Mouse (Mus musculus) hindbrain, postnatal 0 days (tissue): Measurements from ENCODE around the gene Tubgcp6. TPM values are rescaled to one million over a fixed set of nuclear protein-coding genes. Genes with fewer than 3 reads are reported as not detected.

Source experiments
- ATAC-seq: fragments of 200-750 bp; cut with Nextera tagmentation; 2 replicates; pipeline ENCODE4 v1.8.0; 2017; ENCODE audit warnings: mild to moderate bottlenecking, moderate TSS enrichment, moderate library complexity
- DNase-seq: peaks from one replicate; pipeline ENCODE4 v3.0.0-alpha.2; 2015; ENCODE audit warnings: low spot score
- H3K27ac ChIP-seq: fragments of 300-500 bp; sonication (generic); 2 replicates; pipeline ENCODE4 v1.5.1; 2014; ENCODE audit warnings: mild to moderate bottlenecking
- H3K27me3 ChIP-seq: fragments of 300-500 bp; sonication (generic); 2 replicates; pipeline ENCODE4 v1.6.1; 2014; ENCODE audit warnings: low read length, mixed read lengths; ENCODE audit not compliant: insufficient read depth
- H3K36me3 ChIP-seq: fragments of 300-500 bp; sonication (generic); 2 replicates; pipeline ENCODE4 v1.6.1; 2014; ENCODE audit warnings: low read length, mixed read lengths; ENCODE audit not compliant: insufficient read depth
- H3K4me1 ChIP-seq: fragments of 300-500 bp; sonication (generic); 2 replicates; pipeline ENCODE4 v1.6.1; 2014; ENCODE audit warnings: antibody characterized with exemption, low read length, mixed read lengths; ENCODE audit not compliant: insufficient read depth
- H3K4me2 ChIP-seq: fragments of 300-500 bp; sonication (generic); 2 replicates; pipeline ENCODE4 v1.6.1; 2014; ENCODE audit warnings: low read depth, mild to moderate bottlenecking, low read length, moderate library complexity, mixed read lengths
- H3K4me3 ChIP-seq: fragments of 300-500 bp; sonication (generic); 2 replicates; pipeline ENCODE4 v1.5.1; 2014; ENCODE audit warnings: low read length
- H3K9ac ChIP-seq: fragments of 300-500 bp; sonication (generic); replicated peaks from 2 replicates; pipeline ENCODE4 v1.6.1; 2014; ENCODE audit warnings: mild to moderate bottlenecking, low read length, moderate library complexity, mixed read lengths
- H3K9me3 ChIP-seq: fragments of 300-500 bp; sonication (generic); 2 replicates; pipeline ENCODE4 v1.6.1; 2016; ENCODE audit warnings: low read length, mixed read lengths
- CTCF ChIP-seq: IDR thresholded peaks from 2 replicates; pipeline ENCODE4 v1.5.1; 2016; ENCODE audit warnings: antibody characterized with exemption, control low read depth, low read depth
- WGBS: fragments of 180-500 bp; shearing (Covaris S2); extraction: QIAGEN DNeasy Blood & Tissue Kit; methylation state at CpG from one replicate; pipeline ENCODE4 v1.1.7; 2014; 5-methylcytosine and 5-hydroxymethylcytosine counted together
- polyA plus RNA-seq: library from polyadenylated mRNA; unstranded; fragments of >200 nt; fragmentation: Nextera tagmentation; extraction: Ambion mirVana; gene quantifications from 2 replicates; pipeline ENCODE4 v1.2.1, GENCODE M21; 2015
- total RNA-seq: library from RNA; depleted of rRNA; stranded (reverse); fragments of >200 nt; gene quantifications from 2 replicates; pipeline ENCODE4 v1.2.3, GENCODE M21; 2014

Gene Tubgcp6
- total and polyA plus RNA-seq, 2 experiments from 2014 or later: 10.6 to 54.7 TPM

DNA sequence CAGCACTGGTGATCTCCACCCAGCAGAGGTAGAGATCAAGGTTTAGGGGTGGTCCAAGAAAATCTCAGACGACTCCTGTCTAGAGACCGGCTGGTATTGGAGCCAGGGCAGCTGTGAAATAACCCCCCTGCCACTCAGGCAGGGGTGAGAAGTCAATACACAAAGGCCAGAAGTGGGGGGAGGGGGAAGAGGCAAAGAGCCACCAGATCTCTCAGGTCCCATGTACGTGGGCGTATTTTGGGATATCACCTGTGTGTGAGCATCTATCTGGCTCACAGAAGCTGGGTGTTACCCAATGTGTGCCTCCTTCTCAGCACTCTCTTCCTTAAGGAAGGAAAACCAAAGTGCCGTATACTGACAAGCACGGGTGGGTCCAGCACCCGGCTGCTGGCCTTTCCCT lies 59.9 kb downstream of the Tubgcp6 start:
- H3K27ac ChIP-seq: no peak overlapping the region
- no peak for ATAC-seq
- H3K9me3 ChIP-seq: no peaks in the 10 kb centered on the region
- WGBS: 73% methylated on average over 7 of the region's 7 CpGs
- no peak overlapping the region for H3K4me3 ChIP-seq
- TF ChIP-seq CTCF: no peak
- no peaks in the 10 kb centered on the region for H3K36me3 ChIP-seq
- H3K9ac ChIP-seq: no peak overlapping the region
- no peaks in the 10 kb centered on the region for H3K27me3 ChIP-seq
- H3K4me2 ChIP-seq: no peak overlapping the region
- H3K4me1 ChIP-seq: peaks cover 9% of the 10 kb centered on the region; the same call in 1 of the 2 replicates
- DNase-seq: no peak

DNA sequence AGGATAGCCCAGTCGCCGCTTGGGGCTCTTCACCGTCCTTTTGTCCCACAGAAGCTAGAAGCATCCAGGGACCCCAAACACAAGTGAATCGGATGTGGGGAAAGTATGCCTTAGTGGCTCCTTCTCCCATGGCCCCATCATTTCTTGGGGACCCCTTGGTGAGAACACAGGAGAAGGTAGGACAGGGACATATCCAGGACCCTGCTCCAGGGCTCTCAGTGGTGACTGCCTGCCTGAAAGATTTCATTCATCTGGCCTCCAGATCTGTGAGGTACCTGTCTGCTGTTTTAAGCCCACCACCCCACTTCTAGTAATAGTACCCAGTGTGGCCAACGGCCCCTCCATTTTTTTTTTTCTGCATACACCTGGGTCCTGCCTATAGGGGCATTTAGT lies 60.4 kb downstream of the Tubgcp6 start:
- Histone ChIP-seq H3K36me3 (no peaks in the 10 kb centered on the region), H3K27me3 (no peaks in the 10 kb centered on the region), H3K27ac (no peak overlapping the region), H3K4me2 (no peak overlapping the region), H3K9me3 (no peaks in the 10 kb centered on the region), H3K4me1 (peaks cover 9% of the 10 kb centered on the region; the same call in 1 of the 2 replicates), H3K9ac (no peak overlapping the region), H3K4me3 (no peak overlapping the region)
- 88% methylated on average over 5 of the region's 5 CpGs for WGBS
- no peak for DNase-seq
- no peak for ATAC-seq
- no peak for TF ChIP-seq CTCF

DNA sequence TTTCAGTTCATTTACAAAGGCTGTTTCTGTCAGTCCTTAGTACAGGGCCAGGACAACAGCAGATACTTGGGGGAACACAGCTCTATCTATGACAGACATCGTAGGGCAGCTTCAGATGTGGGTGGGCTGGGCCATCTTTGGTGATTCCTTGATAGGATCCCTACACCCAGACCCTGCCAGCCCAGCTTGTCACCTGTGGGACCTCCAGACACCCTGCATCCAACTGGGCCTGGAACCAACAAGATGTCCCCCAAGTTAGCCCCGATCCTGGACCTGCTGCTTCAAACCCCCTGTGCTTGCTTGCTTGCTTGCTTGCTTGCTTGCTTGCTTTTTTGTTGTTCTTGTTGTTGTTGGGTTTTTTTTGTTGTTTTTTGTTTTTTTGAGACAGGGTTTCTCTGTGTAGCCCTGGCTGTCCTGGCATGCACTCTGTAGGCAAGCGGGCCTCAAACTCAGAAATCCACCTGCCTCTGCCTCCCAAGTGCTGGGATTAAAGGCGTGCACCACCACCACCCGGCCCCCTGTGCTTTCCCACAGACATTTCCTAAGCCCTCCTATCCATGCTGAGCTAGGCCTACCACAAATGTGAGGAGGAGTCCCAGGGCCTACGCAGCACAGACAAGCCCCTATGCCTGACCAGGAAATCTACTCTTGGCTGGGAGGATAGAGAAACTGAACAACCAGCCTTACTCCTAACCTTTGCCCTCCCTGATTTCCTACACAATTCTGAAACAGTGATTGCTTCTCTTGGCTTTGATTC lies 61.0 kb downstream of the Tubgcp6 start:
- no peak for ATAC-seq
- 88% methylated on average over 6 of the region's 6 CpGs for WGBS
- no peak for TF ChIP-seq CTCF
- Histone ChIP-seq H3K4me3 (no peak overlapping the region), H3K36me3 (no peaks in the 10 kb centered on the region), H3K4me2 (no peak overlapping the region), H3K9me3 (no peaks in the 10 kb centered on the region), H3K27ac (no peak overlapping the region), H3K27me3 (no peaks in the 10 kb centered on the region), H3K4me1 (peaks cover 9% of the 10 kb centered on the region; the same call in 1 of the 2 replicates), H3K9ac (no peak overlapping the region)
- DNase-seq: no peak

DNA sequence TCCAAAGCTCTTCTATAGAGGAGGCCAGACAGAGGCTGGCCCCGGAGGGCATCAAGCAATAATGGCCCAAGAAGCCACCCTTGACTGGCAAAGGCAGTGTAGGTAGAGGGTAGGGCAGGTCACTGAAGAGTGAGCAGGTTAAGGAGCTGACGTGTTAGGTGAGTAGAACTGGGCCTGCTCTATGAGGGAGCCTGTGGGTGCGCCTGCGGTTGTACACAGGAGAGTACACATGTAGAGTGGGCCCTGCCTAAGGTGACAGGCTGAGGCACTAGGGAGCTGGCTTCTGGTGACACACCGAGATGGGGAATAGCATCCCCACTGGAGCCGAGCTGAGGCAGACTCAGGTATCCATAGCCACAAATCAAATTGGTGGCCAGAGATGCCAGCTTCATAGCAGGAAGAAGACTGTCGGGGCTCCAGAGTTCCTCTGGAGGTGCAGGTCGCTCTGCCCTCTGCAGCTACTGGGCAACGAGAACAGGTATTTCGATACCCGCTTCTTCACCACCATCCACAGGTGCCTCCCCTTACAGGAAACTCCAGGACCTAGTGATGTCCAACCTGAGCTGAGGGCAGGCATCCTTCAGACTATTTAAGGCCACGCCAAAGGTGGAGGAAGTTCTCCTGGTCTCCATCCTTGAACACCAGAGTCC lies 62.0 kb downstream of the Tubgcp6 start:
- peak overlapping the region; percentile 67 for H3K4me3 ChIP-seq
- no peak for DNase-seq
- peak overlapping the region; percentile 78 for H3K9ac ChIP-seq
- H3K36me3 ChIP-seq: no peaks in the 10 kb centered on the region
- peaks cover 9% of the 10 kb centered on the region; the same call in 1 of the 2 replicates for H3K4me1 ChIP-seq
- no peak overlapping the region for H3K27ac ChIP-seq
- no peaks in the 10 kb centered on the region for H3K27me3 ChIP-seq
- peak overlapping the region; percentile 85 for H3K4me2 ChIP-seq
- no peak for ATAC-seq
- TF ChIP-seq CTCF: no peak
- no peaks in the 10 kb centered on the region for H3K9me3 ChIP-seq
- 89% methylated on average over 12 of the region's 12 CpGs for WGBS

DNA sequence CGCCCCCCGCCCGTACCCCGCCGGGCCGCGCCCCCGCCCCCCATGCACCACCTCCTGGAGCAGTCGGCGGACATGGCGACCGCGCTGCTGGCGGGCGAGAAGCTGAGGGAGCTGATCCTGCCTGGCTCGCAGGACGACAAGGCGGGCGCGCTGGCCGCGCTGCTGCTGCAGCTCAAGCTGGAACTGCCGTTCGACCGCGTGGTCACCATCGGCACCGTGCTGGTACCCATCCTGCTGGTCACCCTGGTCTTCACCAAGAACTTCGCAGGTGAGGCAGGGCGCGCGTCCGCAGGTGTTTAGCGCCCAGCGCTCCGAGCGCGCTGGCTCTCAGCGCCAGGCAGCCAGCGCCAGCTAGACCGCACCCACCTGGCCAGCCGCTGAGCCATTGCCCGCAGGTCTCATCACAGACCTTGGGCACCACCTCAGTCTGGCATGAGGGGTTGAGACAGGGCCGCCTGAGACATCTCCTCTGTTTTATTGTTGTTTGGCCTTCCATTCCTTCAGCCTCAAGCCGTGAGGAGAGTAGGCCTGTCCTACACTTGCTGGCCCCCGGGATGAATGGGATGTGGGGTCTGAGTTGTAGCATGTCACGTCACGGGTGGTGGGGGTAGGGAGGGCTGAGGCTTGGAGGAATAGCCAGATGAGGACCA lies 62.8 kb downstream of the Tubgcp6 start:
- peaks cover 9% of the 10 kb centered on the region; the same call in 1 of the 2 replicates for H3K4me1 ChIP-seq
- H3K27ac ChIP-seq: peak overlapping the region; percentile 62
- peak overlapping the region; percentile 67 for H3K4me3 ChIP-seq
- 2% methylated on average over 40 of the region's 48 CpGs for WGBS
- no peaks in the 10 kb centered on the region for H3K27me3 ChIP-seq
- ATAC-seq (peak; percentile 55), DNase-seq (peak; percentile 49)
- H3K9me3 ChIP-seq: no peaks in the 10 kb centered on the region
- H3K9ac ChIP-seq: peak overlapping the region; percentile 78
- peak overlapping the region; percentile 85 for H3K4me2 ChIP-seq
- no peaks in the 10 kb centered on the region for H3K36me3 ChIP-seq
- no peak for TF ChIP-seq CTCF

DNA sequence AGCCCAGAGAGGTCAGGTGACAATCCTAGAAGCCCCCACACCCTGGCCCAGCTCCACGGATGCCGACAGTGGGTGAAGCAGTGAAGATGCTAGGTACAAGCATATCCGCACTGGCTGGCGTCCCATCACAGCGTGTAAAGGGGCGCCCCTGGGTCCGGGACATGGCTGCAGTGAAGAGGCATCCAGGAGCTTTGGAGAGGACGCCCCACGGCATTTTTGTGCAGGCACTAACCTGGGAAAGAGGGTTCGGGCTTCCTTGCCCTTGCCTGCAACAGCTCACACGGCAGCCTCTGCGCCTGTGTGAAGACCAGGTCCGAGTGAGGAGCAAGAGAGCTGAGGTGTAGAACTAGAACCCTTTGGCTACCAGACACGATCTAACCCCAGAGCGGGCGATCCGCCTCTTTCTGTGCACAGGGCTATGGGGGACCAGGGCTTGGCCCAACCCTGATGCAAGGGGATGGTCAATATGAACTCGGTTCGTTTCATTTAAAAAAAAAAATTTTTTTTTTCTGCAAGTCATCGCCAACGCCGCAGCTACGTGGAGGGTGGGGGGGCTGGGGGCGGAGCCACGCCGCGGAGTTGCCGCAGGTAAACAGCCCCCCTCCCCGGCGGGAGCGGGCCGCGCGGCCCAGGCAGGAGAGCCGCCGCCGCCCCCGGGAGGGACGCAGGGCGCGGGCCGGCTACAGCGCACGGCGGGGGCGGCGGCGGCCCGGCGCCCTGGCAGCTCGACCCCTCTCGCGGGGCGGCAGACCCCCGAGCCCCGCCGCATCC lies 63.6 kb downstream of the Tubgcp6 start, which contains the start of gene Panx2:
Panx2 (plus strand) TSS at position 574 of the 771 bp plus-strand sequence.
- DNase-seq (peak; percentile 69), ATAC-seq (peak; percentile 64)
- H3K9me3 ChIP-seq: no peaks in the 10 kb centered on the region
- H3K9ac ChIP-seq: peak within 1 kb of the TSS; percentile 78
- under 1% methylated on average over 52 of the region's 57 CpGs for WGBS
- no peaks in the 10 kb centered on the region for H3K36me3 ChIP-seq
- peak within 1 kb of the TSS; percentile 85 for H3K4me2 ChIP-seq
- peak within 1 kb of the TSS; percentile 62 for H3K27ac ChIP-seq
- no peak for TF ChIP-seq CTCF
- H3K4me1 ChIP-seq: peaks cover 9% of the 10 kb centered on the region; the same call in 1 of the 2 replicates
- H3K27me3 ChIP-seq: no peaks in the 10 kb centered on the region
- H3K4me3 ChIP-seq: peak within 1 kb of the TSS; percentile 67
